Mouse (Mus musculus) kidney, adult 11 months (tissue): ENCODE results near the gene Zswim9.

Experiments used
- DNase-seq: peaks from one replicate; pipeline ENCODE4 v3.0.0; 2022

Gene Zswim9

GRCm38 (mm10) chr7:13278308-13278891, at the start of gene Zswim9:
Zswim9 (minus strand) TSS chr7:13278721.
- DNase-seq: peak; percentile 92

GRCm38 (mm10) chr7:13324316-13324715, 45.8 kb upstream of the Zswim9 start, which contains the start of gene Pla2g4c:
Pla2g4c (plus strand) TSS chr7:13324655.
- DNase-seq: no peak

DNA sequence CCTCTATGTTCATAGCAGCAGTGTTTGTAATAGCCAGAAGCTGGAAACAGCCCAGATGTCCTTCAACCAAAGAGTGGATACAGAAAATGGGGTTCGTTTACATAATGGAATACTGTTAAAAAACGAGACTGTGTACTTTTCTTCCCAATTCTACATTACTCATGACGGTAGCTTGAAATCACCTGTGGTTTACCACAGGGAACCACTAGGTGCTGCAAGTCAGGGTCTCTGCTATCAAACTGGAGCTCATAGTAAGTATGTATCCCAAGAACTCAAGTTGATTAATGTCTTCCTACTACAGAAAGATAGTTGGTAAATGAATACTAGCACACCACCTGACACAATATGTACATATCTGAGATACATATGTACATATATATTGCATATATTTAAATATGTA, 42.9 kb upstream of the Zswim9 start:
- no peak for DNase-seq

GRCm38 (mm10) chr7:13314095-13314597, 35.6 kb upstream of the Zswim9 start:
- no peak for DNase-seq

GRCm38 (mm10) chr7:13311401-13311800, 32.9 kb upstream of the Zswim9 start:
- DNase-seq: no peak

GRCm38 (mm10) chr7:13310493-13311199, 32.1 kb upstream of the Zswim9 start:
- DNase-seq: no peak

DNA sequence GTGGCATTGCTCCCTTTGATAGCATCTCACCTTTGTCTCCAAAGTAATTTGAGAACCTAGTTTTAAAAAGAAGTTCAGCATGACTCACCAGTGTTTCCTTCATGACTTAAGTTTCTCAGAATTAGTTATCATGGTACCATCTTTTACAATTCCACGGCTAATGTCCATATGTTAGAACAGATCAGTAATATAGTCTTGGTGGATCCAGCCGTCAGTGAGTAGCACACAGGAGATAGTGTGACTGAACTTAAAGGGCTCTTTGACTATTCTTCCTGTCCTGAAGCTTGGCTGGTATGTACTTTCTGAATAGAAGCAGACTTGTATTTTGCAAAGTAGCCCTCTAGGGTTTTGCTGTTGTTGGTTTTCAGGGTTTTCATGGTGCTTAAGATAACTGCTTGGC, 30.9 kb upstream of the Zswim9 start:
- DNase-seq: no peak

DNA sequence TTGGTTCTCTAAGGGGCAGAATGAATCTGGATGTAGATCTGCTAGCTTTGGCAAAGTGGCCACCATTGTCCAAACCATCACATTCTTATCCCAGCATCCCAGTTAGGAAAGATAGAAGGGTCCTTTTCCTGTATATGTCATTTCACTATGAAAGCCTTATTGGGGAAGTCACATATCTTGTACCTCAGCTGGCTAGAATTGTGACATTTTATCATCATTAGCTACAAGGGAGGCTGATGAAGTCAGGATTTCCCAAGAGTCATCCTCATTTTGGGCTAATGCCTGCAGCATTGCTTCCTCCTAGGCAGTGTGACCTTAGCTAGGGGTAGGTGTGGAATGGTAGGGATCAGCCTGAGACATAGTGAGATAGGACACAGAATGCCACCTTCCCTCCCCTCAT, 24.9 kb upstream of the Zswim9 start:
- DNase-seq: no peak

- DNase-seq: no peak
These were observed 24.3 kb upstream of the Zswim9 start for GRCm38 (mm10) chr7:13302780-13303179.

GRCm38 (mm10) chr7:13301643-13302042, 23.1 kb upstream of the Zswim9 start:
- no peak for DNase-seq

GRCm38 (mm10) chr7:13298821-13299220, 20.3 kb upstream of the Zswim9 start:
- no peak for DNase-seq

DNA sequence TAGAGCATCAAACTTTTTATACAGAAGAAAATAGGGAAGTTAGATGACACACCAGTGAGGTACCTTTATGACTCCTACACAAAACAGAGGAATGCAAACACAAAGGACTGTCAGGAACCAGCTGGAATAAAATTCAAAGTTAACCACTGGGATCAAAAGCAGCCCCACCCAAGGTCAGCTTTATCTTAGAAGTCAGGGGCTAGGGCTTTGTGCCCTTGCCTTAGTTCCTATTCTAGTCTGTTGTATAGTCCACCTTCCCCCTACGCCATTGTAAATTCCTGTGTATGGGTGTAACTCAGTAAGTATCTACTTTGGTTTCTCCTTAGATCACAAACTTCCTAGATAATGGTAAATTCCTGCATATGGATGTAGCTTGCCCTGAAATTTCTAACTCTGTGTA, 19.1 kb upstream of the Zswim9 start:
- DNase-seq: no peak

DNA sequence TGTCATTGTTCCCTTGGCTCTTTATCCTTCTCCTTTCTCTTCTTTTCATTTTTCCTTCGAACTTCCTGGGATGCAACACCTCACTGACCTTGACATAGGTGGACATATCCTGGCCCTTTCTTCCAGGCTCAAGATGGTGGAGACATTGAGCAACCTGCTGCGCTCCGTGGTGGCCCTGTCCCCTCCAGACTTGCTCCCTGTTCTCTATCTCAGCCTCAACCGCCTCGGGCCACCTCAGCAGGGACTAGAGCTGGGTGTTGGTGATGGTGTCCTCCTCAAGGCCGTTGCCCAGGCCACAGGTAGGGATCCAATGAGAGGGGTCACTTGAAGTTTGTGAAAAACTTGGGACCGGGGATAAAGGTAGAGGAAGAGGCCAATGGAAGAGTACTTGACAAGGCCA, 16.7 kb upstream of the Zswim9 start:
- no peak for DNase-seq

DNA sequence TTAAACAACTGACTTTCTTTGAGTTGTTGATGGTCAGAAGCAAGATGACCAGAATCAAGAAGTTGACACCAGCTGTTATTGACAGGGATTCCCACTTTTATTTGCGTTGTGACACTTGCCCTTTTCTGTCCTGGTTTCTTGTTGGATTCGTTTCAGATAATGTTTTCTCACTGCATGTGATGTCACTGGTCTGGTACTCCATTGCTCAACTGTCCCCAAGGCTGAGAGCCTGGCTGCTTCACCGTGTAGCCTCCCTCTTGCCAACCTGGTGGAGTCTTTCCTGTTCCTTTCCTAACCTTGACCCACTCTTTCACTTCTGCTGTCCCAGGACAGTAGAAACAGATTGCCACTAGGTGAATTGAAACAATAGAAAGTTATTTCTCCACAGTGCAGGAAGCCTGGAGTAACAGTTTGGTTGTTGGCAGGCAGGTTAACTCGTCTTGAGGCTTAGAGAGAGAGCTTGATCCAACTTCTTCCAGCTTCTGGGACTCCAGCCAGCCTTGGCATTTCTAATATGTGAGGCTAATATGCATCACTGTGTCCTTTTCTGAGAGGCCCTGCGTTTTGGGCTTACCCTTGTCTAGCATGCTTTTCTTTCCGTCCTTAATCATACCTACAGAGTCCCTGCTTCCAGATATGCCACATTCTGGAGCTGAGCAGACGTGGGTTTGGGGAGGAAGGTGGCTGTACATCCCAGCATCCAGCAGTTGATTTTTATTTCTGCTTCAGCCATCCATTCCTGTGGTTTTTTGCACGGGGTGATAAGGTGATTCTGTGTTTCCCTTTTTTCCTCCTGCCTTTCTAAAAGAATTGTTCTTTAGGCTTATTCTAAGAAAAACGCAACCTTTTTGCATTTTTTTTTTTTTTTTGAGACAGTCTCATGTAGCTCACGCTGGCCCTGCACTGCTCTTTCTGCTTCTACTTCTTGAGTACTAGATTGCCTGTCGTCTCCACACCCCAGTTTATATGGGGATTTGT, 15.6 kb upstream of the Zswim9 start:
- DNase-seq: no peak

- DNase-seq: no peak
These were observed 12.8 kb upstream of the Zswim9 start for GRCm38 (mm10) chr7:13291370-13291769.

- no peak for DNase-seq
These were observed 11.6 kb upstream of the Zswim9 start for GRCm38 (mm10) chr7:13290041-13290675.

DNA sequence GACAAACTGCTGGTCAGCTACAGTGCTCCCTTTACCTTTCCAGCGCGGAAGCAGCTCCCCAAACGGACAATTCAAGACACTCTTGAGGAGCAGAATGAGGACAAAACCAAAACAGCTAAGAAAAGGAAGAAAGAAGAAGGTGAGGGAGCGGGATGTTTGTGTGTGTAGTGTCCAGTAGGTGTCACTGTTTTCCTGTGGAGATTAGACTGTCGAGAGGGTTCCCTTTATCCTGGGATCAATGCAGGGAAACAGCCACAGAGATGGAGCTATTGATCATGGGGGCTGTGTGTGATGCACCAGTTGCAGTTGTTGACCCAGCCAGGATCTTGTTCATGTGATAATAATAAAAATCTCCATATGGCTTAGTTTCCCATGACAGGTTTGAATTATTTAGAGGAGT, 10.1 kb upstream of the Zswim9 start:
- no peak for DNase-seq

DNA sequence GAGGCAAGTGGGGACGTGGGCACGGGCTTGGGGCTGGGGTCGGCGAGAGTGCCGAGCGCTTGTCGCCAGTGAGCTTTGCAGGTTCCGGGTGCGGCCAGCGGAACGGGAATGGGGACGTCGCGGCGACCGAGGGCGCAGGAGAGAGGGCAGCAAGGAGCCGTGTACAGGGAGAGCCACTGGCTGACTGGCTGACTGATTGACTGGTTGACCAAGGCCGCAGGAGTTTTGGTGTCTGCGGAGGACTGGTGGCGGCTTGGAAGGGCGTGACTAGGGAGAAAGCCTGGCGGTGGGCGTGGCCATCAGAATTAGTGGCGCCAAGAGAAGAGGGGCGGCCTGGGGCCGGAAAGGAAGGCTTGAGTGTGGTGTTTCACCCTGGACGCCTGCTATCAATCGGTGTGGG, 436 bp upstream of the Zswim9 start:
- DNase-seq: peak; percentile 12

DNA sequence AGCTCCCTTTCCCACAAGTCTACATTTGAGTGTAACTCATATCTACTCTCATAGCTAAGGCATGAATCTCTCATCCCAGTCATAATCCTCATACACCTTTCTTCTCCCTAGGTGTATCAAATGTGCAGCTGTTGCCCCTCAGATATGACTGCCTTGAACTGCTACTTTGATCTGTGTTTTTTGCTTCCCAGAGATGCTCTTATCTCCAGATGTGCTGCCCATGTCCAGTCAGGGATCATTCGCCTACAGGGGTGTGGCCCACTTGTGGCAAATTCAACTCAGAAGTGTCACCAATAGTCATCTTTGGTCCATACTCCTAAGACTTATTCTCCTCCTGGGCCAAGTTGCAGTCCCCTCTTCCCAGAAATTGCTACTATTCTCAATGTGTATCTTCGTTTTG, 688 bp downstream of the Zswim9 start:
- no peak for DNase-seq

GRCm38 (mm10) chr7:13277081-13277480, 1.4 kb downstream of the Zswim9 start, which contains the start of gene Lig1:
Lig1 (plus strand) TSS chr7:13277283.
- DNase-seq: no peak

GRCm38 (mm10) chr7:13271704-13272103, 6.8 kb downstream of the Zswim9 start:
- no peak for DNase-seq

DNA sequence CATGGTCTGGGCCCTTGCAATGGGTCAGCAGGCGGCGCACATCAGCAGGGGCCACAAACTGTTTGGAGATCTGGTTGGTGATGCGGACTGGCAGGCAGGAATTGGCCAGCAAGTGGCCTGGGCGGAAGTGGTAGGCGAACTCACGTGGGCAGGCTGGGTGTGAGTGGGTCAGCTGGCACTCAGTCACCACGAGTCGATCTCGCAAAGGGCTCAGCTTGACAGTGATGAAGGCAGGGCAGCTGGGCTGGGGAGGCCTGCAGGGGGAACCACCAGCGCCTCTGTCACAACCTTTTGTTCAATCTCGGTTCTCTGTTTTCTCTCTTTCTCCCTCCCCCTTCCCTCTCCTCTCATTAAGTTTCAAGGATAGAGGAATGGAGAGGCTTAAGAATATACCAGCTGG, 9.1 kb downstream of the Zswim9 start:
- DNase-seq: no peak

- no peak for DNase-seq
These were observed 9.7 kb downstream of the Zswim9 start for GRCm38 (mm10) chr7:13268749-13269260.
